Comparison of ENCODE assay signal across 29 mouse cellular contexts in genomic region chr2:68949137-68949536, GRCm38 (mm10).
DNase-seq lines count a peak whose midpoint lies in the region; ATAC-seq and TF ChIP-seq lines count a peak whose summit lies in the region.
"Had no signal": no experiment of that assay in that cellular context is flagged by ENCODE, and none has a peak within 500 bp of the region (broad histone marks: within the 10 kb centered on the region; RNA-seq: fewer than 3 reads in every experiment).

No protein-coding gene starts in this region.

- H3K27ac ChIP-seq in liver, embryonic 11.5 days (ENCODE audit: low read depth, low read length), result peak overlapping the region; percentile 60; the same call in 1 of the 2 replicates
- H3K27ac ChIP-seq in liver, embryonic 14.5 days, result no peak overlapping the region
- H3K27ac ChIP-seq: embryonic facial prominence, embryonic 13.5 days; gastrocnemius, adult 2 months; hindbrain, embryonic 12.5 days; hindbrain, postnatal 0 days; intestine, embryonic 15.5 days had no signal

- no peak overlapping the region for H3K9ac ChIP-seq in liver, embryonic 11.5 days (ENCODE audit: low read depth, low read length)
- no peak overlapping the region for H3K9ac ChIP-seq in liver, embryonic 14.5 days (replicated peaks)
- H3K9ac ChIP-seq: embryonic facial prominence, embryonic 13.5 days; hindbrain, embryonic 12.5 days; intestine, embryonic 15.5 days; lung, embryonic 14.5 days had no signal

- no peaks in the 10 kb centered on the region for H3K9me3 ChIP-seq in liver, embryonic 11.5 days (ENCODE audit: control insufficient read depth, low read length)
- H3K9me3 ChIP-seq in liver, embryonic 14.5 days (ENCODE audit: control insufficient read depth, low read length), result no peaks in the 10 kb centered on the region
- H3K9me3 ChIP-seq: embryonic facial prominence, embryonic 13.5 days; hindbrain, embryonic 12.5 days; intestine, embryonic 15.5 days had no signal

- H3K4me2 ChIP-seq in liver, embryonic 11.5 days, result peak overlapping the region; percentile 17; the same call in 1 of the 2 replicates
- H3K4me2 ChIP-seq in liver, embryonic 14.5 days (ENCODE audit: low read depth), result no peak overlapping the region
- H3K4me2 ChIP-seq: embryonic facial prominence, embryonic 13.5 days; hindbrain, embryonic 12.5 days; intestine, embryonic 15.5 days; lung, embryonic 14.5 days had no signal

- DNase-seq in liver, embryonic 11.5 days (ENCODE audit: low spot score), result no peak
- no peak for DNase-seq in liver
- peak in 1 of 3 experiments; percentile 33 for DNase-seq in liver, embryonic 14.5 days (ENCODE audit: low read depth in 3 of 3, low spot score in 3 of 3)
- no peak for DNase-seq in ovary, postnatal 14 days (ENCODE audit: low spot score)
- no peak for DNase-seq in thymus, postnatal 10 days (ENCODE audit: low spot score in 2 of 2)
- DNase-seq: adrenal gland, postnatal 10 days; cerebellum, adult 11 months; cerebellum, adult 9-10 months; cerebellum, postnatal 36 days; gastrocnemius, adult 2 months; kidney, postnatal 14 days; left cerebral cortex, postnatal 4 days; lung, embryonic 14.5 days; lung, postnatal 14 days; midbrain, embryonic 14.5 days; right cerebral cortex, postnatal 4 days; thymus, adult 2 months; thymus, postnatal 4 days had no signal

- no peak for TF ChIP-seq EP300 in liver, embryonic 14.5 days (IDR thresholded peaks at IDR 0.05; ENCODE audit: low read depth)

- H3K4me3 ChIP-seq in liver, embryonic 11.5 days (ENCODE audit: low read depth, low read length), result no peak overlapping the region
- no peak overlapping the region for H3K4me3 ChIP-seq in liver, embryonic 14.5 days (ENCODE audit: insufficient read depth in 1 of 2, low read depth in 2 of 2, low read length in 2 of 2)
- H3K4me3 ChIP-seq: embryonic facial prominence, embryonic 13.5 days; erythroblast, embryonic 14.5 days; gastrocnemius, adult 2 months; heart, adult 2 months; hindbrain, embryonic 12.5 days; intestine, embryonic 15.5 days had no signal

- WGBS in liver, embryonic 11.5 days, result 66% methylated on average over 2 of the region's 2 CpGs
- 6% methylated on average over 2 of the region's 2 CpGs for WGBS in liver, embryonic 14.5 days (ENCODE audit: insufficient replicate concordance)

- no peak for TF ChIP-seq CTCF in liver, embryonic 14.5 days (IDR thresholded peaks at IDR 0.05; ENCODE audit: low read depth)

- ATAC-seq in liver, embryonic 11.5 days (replicated peaks; ENCODE audit: low FRiP score), result peak; percentile 97
- peak; percentile 62; the same call in 1 of the 2 replicates for ATAC-seq in common myeloid progenitor, adult 5-6 weeks (replicated peaks; ENCODE audit: low read depth, poor library complexity, severe bottlenecking)
- peak; percentile 87 for ATAC-seq in liver, embryonic 14.5 days (ENCODE audit: insufficient read depth)
- ATAC-seq in megakaryocyte-erythroid progenitor cell, adult 5-6 weeks (replicated peaks; ENCODE audit: low FRiP score, low TSS enrichment, poor library complexity, severe bottlenecking), result peak; percentile 80
- ATAC-seq: forebrain, embryonic 16.5 days; hindbrain, postnatal 0 days; intestine, embryonic 15.5 days; Patski had no signal

- H3K36me3 ChIP-seq in liver, embryonic 11.5 days (ENCODE audit: control insufficient read depth, insufficient read depth, low read length), result no peaks in the 10 kb centered on the region
- no peaks in the 10 kb centered on the region for H3K36me3 ChIP-seq in liver, embryonic 14.5 days (replicated peaks; ENCODE audit: control insufficient read depth, insufficient read depth, low read depth)
- H3K36me3 ChIP-seq: intestine, embryonic 15.5 days had no signal

- H3K4me1 ChIP-seq in liver, embryonic 11.5 days (replicated peaks; ENCODE audit: control insufficient read depth, insufficient read depth, low read length), result peaks cover 27% of the 10 kb centered on the region
- H3K4me1 ChIP-seq in liver, embryonic 14.5 days (replicated peaks; ENCODE audit: control insufficient read depth in 2 of 2, insufficient read depth in 2 of 2, low read length in 1 of 2), result peaks cover 9 to 29% of the 10 kb centered on the region in 2 experiments
- H3K4me1 ChIP-seq: embryonic facial prominence, embryonic 13.5 days; hindbrain, embryonic 12.5 days; intestine, embryonic 15.5 days had no signal

- no peaks in the 10 kb centered on the region for H3K27me3 ChIP-seq in liver, embryonic 11.5 days (replicated peaks; ENCODE audit: control insufficient read depth, insufficient read depth, low read length)
- no peaks in the 10 kb centered on the region for H3K27me3 ChIP-seq in liver, embryonic 14.5 days (ENCODE audit: control insufficient read depth, insufficient read depth, low read length)
- H3K27me3 ChIP-seq: CH12.LX; embryonic facial prominence, embryonic 13.5 days; hindbrain, embryonic 12.5 days; intestine, embryonic 15.5 days; Patski had no signal
